Mouse (Mus musculus): ENCODE results near the gene Snx29. TPM values are rescaled to one million over a fixed set of nuclear protein-coding genes. Genes with fewer than 3 reads are reported as not detected.

Gene Snx29
- polyA plus RNA-seq, 1 experiment from 2014 or later: 10.0 TPM

- DNase-seq (ENCODE audit: low spot score, missing footprints) (no peak), ATAC-seq (ENCODE audit: low FRiP score) (no peak)
- Histone ChIP-seq H3K4me1 (ENCODE audit: control insufficient read depth, insufficient read depth, low read length) (0 out of 2 replicates have a peak, but pooled peaks cover 2% of the 10 kb centered on the region), H3K4me2 (no peak overlapping the region), H3K9me3 (ENCODE audit: control insufficient read depth, low read length) (no peaks in the 10 kb centered on the region), H3K27ac (ENCODE audit: low read depth, low read length) (no peak overlapping the region), H3K36me3 (ENCODE audit: control insufficient read depth, insufficient read depth, low read length) (no peaks in the 10 kb centered on the region), H3K27me3 (ENCODE audit: control insufficient read depth, insufficient read depth, low read length) (no peaks in the 10 kb centered on the region), H3K4me3 (ENCODE audit: low read depth, low read length) (no peak overlapping the region), H3K9ac (ENCODE audit: low read length) (no peak overlapping the region; the same call in 1 of the 2 replicates)
- WGBS: 45% methylated on average over 3 of the region's 3 CpGs
Observed at GRCm38 (mm10) chr16:11496721-11497120, 174.0 kb downstream of the Snx29 start.

DNA sequence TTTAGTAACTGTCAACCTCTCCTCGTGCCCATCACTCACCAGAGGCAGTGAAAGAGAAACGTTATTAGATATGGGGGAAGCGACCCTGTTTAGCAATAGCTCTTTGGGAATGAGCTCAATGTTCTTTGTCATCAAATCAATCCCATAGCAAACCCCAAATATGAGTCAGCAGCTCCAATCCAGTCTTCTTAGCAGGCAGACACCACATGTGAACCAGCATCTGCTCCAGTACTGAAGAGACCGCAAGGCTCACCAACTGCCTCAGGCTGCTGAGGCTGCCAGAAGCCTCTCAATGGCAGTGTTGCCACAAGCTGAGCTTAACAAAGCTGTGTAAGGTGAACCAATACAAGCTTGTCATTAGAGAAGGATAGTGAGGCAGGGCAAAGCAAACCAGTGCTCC lies 177.4 kb downstream of the Snx29 start:
- Histone ChIP-seq H3K36me3 (ENCODE audit: control insufficient read depth, insufficient read depth, low read length) (no peaks in the 10 kb centered on the region), H3K4me2 (no peak overlapping the region), H3K9ac (ENCODE audit: low read length) (no peak overlapping the region), H3K4me3 (ENCODE audit: low read depth, low read length) (no peak overlapping the region), H3K27ac (ENCODE audit: low read depth, low read length) (no peak overlapping the region), H3K9me3 (ENCODE audit: control insufficient read depth, low read length) (no peaks in the 10 kb centered on the region), H3K4me1 (ENCODE audit: control insufficient read depth, insufficient read depth, low read length) (0 out of 2 replicates have a peak, but pooled peaks cover 2% of the 10 kb centered on the region), H3K27me3 (ENCODE audit: control insufficient read depth, insufficient read depth, low read length) (no peaks in the 10 kb centered on the region)
- 86% methylated on average over 4 of the region's 4 CpGs for WGBS
- ATAC-seq (ENCODE audit: low FRiP score) (no peak), DNase-seq (ENCODE audit: low spot score, missing footprints) (no peak)

DNA sequence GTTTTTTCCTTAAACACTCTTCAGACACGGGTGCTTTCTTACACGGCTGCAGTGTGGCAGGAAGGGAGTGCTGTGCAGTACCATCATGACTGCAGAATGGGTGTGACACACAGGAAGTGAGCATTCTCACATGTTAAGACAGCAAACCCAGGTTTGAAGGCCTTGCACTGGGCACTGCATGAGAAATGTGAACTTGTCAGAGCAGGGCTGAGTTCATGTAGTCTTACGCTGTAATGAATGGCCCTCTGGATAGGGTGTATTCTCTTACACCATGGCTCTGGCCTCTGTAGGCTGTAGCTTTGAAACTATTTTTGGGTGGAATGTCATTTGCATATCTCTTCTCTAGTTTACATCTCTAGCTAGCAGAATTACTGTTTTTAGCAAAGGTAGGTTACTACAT lies 178.4 kb downstream of the Snx29 start:
- DNase-seq (ENCODE audit: low spot score, missing footprints) (no peak), ATAC-seq (ENCODE audit: low FRiP score) (no peak)
- H3K4me2 ChIP-seq: no peak overlapping the region
- no peak overlapping the region for H3K4me3 ChIP-seq (ENCODE audit: low read depth, low read length)
- no peaks in the 10 kb centered on the region for H3K36me3 ChIP-seq (ENCODE audit: control insufficient read depth, insufficient read depth, low read length)
- no peak overlapping the region for H3K9ac ChIP-seq (ENCODE audit: low read length)
- WGBS: 90% methylated on average over 3 of the region's 3 CpGs
- H3K27me3 ChIP-seq (ENCODE audit: control insufficient read depth, insufficient read depth, low read length): no peaks in the 10 kb centered on the region
- 0 out of 2 replicates have a peak, but pooled peaks cover 2% of the 10 kb centered on the region for H3K4me1 ChIP-seq (ENCODE audit: control insufficient read depth, insufficient read depth, low read length)
- H3K27ac ChIP-seq (ENCODE audit: low read depth, low read length): no peak overlapping the region
- H3K9me3 ChIP-seq (ENCODE audit: control insufficient read depth, low read length): no peaks in the 10 kb centered on the region

GRCm38 (mm10) chr16:11501611-11502010 lies 178.9 kb downstream of the Snx29 start:
- WGBS: 84% methylated on average over 2 of the region's 2 CpGs
- Histone ChIP-seq H3K4me3 (ENCODE audit: low read depth, low read length) (no peak overlapping the region), H3K4me1 (ENCODE audit: control insufficient read depth, insufficient read depth, low read length) (0 out of 2 replicates have a peak, but pooled peaks cover 2% of the 10 kb centered on the region), H3K9ac (ENCODE audit: low read length) (no peak overlapping the region), H3K4me2 (no peak overlapping the region), H3K27me3 (ENCODE audit: control insufficient read depth, insufficient read depth, low read length) (no peaks in the 10 kb centered on the region), H3K36me3 (ENCODE audit: control insufficient read depth, insufficient read depth, low read length) (no peaks in the 10 kb centered on the region), H3K9me3 (ENCODE audit: control insufficient read depth, low read length) (no peaks in the 10 kb centered on the region), H3K27ac (ENCODE audit: low read depth, low read length) (no peak overlapping the region)
- ATAC-seq (ENCODE audit: low FRiP score): no peak
- no peak for DNase-seq (ENCODE audit: low spot score, missing footprints)

- H3K4me2 ChIP-seq: no peak overlapping the region
- ATAC-seq (ENCODE audit: low FRiP score) (no peak), DNase-seq (ENCODE audit: low spot score, missing footprints) (no peak)
- H3K9ac ChIP-seq (ENCODE audit: low read length): no peak overlapping the region
- no peak overlapping the region for H3K27ac ChIP-seq (ENCODE audit: low read depth, low read length)
- no peaks in the 10 kb centered on the region for H3K4me1 ChIP-seq (ENCODE audit: control insufficient read depth, insufficient read depth, low read length)
- no peaks in the 10 kb centered on the region for H3K9me3 ChIP-seq (ENCODE audit: control insufficient read depth, low read length)
- H3K36me3 ChIP-seq (ENCODE audit: control insufficient read depth, insufficient read depth, low read length): no peaks in the 10 kb centered on the region
- 87% methylated on average over 2 of the region's 2 CpGs for WGBS
- H3K4me3 ChIP-seq (ENCODE audit: low read depth, low read length): no peak overlapping the region
- no peaks in the 10 kb centered on the region for H3K27me3 ChIP-seq (ENCODE audit: control insufficient read depth, insufficient read depth, low read length)
Observed at GRCm38 (mm10) chr16:11504666-11505491, 182.2 kb downstream of the Snx29 start.

DNA sequence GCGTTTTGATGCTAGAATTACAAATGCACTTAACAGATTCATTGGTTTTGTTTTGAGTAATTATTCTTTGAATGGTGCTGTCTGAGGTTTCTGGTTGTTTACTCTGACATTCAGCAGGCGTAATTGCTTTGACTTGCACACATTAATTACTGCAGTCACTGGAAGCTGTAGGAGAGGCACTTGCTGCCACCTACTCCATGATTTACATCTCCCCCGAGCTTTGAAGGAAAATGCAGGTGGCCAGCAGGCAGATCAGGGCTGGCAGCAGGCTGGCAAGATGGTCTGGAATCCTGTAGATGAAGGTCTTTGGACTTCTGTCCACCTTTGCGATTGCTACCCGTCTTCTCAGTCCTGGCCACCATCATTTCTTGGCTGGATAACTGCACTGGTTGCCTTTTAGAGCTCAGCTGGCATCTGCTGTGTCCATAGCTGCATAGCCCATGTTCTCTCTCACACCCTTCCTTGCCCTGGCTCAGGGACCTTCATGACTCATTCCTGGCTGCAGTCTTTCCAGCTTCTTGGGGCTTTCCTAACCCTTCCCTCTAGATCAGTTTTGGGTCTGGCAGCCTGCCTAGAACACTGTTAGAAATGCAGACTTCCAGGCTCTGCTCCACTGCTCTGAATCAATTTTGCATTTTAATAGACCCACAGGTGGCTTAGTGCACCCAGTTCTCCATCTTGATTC lies 182.9 kb downstream of the Snx29 start:
- H3K4me1 ChIP-seq (ENCODE audit: control insufficient read depth, insufficient read depth, low read length): no peaks in the 10 kb centered on the region
- no peaks in the 10 kb centered on the region for H3K36me3 ChIP-seq (ENCODE audit: control insufficient read depth, insufficient read depth, low read length)
- H3K27ac ChIP-seq (ENCODE audit: low read depth, low read length): no peak overlapping the region
- H3K4me3 ChIP-seq (ENCODE audit: low read depth, low read length): no peak overlapping the region
- H3K9me3 ChIP-seq (ENCODE audit: control insufficient read depth, low read length): no peaks in the 10 kb centered on the region
- 84% methylated on average over 5 of the region's 5 CpGs for WGBS
- H3K27me3 ChIP-seq (ENCODE audit: control insufficient read depth, insufficient read depth, low read length): no peaks in the 10 kb centered on the region
- no peak for DNase-seq (ENCODE audit: low spot score, missing footprints)
- no peak overlapping the region for H3K9ac ChIP-seq (ENCODE audit: low read length)
- ATAC-seq (ENCODE audit: low FRiP score): no peak
- H3K4me2 ChIP-seq: no peak overlapping the region

DNA sequence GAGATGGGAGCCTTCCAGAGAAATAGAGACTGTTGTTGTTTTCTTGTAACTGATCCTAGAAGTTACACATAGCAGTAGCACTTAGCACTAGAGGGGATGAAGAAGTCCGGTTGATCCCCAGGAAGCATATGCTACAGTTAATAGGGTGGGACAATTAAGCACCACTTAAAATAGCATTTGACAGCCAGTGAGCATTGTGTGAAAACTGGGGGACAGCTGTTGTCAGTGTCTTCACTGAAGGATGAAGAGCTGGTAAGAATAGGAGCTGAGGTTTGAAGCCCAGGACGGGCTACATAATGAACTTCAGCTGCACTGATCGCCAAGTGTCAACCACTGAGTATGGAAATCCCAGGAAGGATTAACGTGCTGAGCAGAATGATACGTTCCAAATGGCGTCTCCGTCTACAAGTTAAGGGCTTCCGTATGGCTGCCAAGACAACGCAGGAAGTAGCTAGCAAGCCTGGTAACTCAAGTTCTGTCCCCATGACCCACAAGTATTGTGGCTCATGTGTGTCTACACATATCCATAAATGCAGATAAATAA lies 184.6 kb downstream of the Snx29 start:
- no peak for DNase-seq (ENCODE audit: low spot score, missing footprints)
- no peaks in the 10 kb centered on the region for H3K9me3 ChIP-seq (ENCODE audit: control insufficient read depth, low read length)
- 73% methylated on average over 9 of the region's 9 CpGs for WGBS
- H3K9ac ChIP-seq (ENCODE audit: low read length): no peak overlapping the region
- H3K27ac ChIP-seq (ENCODE audit: low read depth, low read length): no peak overlapping the region
- no peaks in the 10 kb centered on the region for H3K4me1 ChIP-seq (ENCODE audit: control insufficient read depth, insufficient read depth, low read length)
- H3K4me2 ChIP-seq: no peak overlapping the region
- no peaks in the 10 kb centered on the region for H3K27me3 ChIP-seq (ENCODE audit: control insufficient read depth, insufficient read depth, low read length)
- no peak for ATAC-seq (ENCODE audit: low FRiP score)
- H3K4me3 ChIP-seq (ENCODE audit: low read depth, low read length): no peak overlapping the region
- no peaks in the 10 kb centered on the region for H3K36me3 ChIP-seq (ENCODE audit: control insufficient read depth, insufficient read depth, low read length)

DNA sequence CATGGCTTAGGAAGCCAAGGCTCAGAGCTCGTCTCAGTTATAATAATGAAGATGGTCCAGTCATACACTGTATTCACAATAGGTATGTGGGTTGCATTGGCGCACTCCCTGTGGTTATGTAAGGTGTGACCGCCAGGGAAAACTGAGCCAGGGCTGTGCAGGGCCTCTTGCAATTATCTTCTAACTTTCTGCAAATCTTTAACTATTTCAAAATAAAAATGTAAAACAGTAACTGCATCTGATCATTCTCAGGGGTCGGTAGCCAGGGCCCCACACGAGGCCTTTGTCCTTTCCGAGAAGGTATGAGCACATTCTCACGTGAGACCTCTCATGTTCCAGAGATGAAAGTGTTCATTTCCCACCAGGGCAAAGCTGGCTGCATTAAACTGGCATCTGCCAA lies 185.6 kb downstream of the Snx29 start:
- no peak for DNase-seq (ENCODE audit: low spot score, missing footprints)
- H3K27me3 ChIP-seq (ENCODE audit: control insufficient read depth, insufficient read depth, low read length): no peaks in the 10 kb centered on the region
- no peak overlapping the region for H3K4me2 ChIP-seq
- H3K4me3 ChIP-seq (ENCODE audit: low read depth, low read length): no peak overlapping the region
- H3K9me3 ChIP-seq (ENCODE audit: control insufficient read depth, low read length): no peaks in the 10 kb centered on the region
- H3K36me3 ChIP-seq (ENCODE audit: control insufficient read depth, insufficient read depth, low read length): no peaks in the 10 kb centered on the region
- H3K27ac ChIP-seq (ENCODE audit: low read depth, low read length): no peak overlapping the region
- no peaks in the 10 kb centered on the region for H3K4me1 ChIP-seq (ENCODE audit: control insufficient read depth, insufficient read depth, low read length)
- no peak overlapping the region for H3K9ac ChIP-seq (ENCODE audit: low read length)
- WGBS: 89% methylated on average over 7 of the region's 7 CpGs
- no peak for ATAC-seq (ENCODE audit: low FRiP score)

- DNase-seq (ENCODE audit: low spot score, missing footprints) (no peak), ATAC-seq (ENCODE audit: low FRiP score) (no peak)
- Histone ChIP-seq H3K9me3 (ENCODE audit: control insufficient read depth, low read length) (no peaks in the 10 kb centered on the region), H3K9ac (ENCODE audit: low read length) (no peak overlapping the region), H3K36me3 (ENCODE audit: control insufficient read depth, insufficient read depth, low read length) (no peaks in the 10 kb centered on the region), H3K27ac (ENCODE audit: low read depth, low read length) (no peak overlapping the region), H3K27me3 (ENCODE audit: control insufficient read depth, insufficient read depth, low read length) (no peaks in the 10 kb centered on the region), H3K4me1 (ENCODE audit: control insufficient read depth, insufficient read depth, low read length) (no peaks in the 10 kb centered on the region), H3K4me2 (no peak overlapping the region), H3K4me3 (ENCODE audit: low read depth, low read length) (no peak overlapping the region)
- 97% methylated on average over 2 of the region's 2 CpGs for WGBS
Observed at GRCm38 (mm10) chr16:11510416-11510815, 187.7 kb downstream of the Snx29 start.
